Mouse (Mus musculus): ENCODE measurements around the gene Birc3. TPM values are rescaled to one million over a fixed set of nuclear protein-coding genes. Genes with fewer than 3 reads are reported as not detected.

The Birc3 gene
- polyA plus RNA-seq, 1 experiment from 2014 or later = 4.8 TPM

Other genes with a start within 250 kb of the Birc3 start
- not detected in 2 replicates for gene Mmp20, start 245.0 kb downstream of the Birc3 start, polyA plus RNA-seq (2015; fragmentation: Nextera tagmentation; extraction: Ambion mirVana)
- not detected in 2 replicates for gene Mmp7, start 181.1 kb downstream of the Birc3 start, polyA plus RNA-seq (2015; fragmentation: Nextera tagmentation; extraction: Ambion mirVana)
- 39.1 and 53.4 TPM in 2 replicates for gene Tmem123, start 109.1 kb downstream of the Birc3 start, polyA plus RNA-seq (2015; fragmentation: Nextera tagmentation; extraction: Ambion mirVana)
- gene Birc2, start 36.1 kb downstream of the Birc3 start, polyA plus RNA-seq (2015; fragmentation: Nextera tagmentation; extraction: Ambion mirVana) = 11.7 and 15.7 TPM in 2 replicates
- 3.5 and 3.7 TPM in 2 replicates for gene Yap1, start 131.4 kb upstream of the Birc3 start, polyA plus RNA-seq (2015; fragmentation: Nextera tagmentation; extraction: Ambion mirVana)
- 1.6 and 2.1 TPM in 2 replicates for gene Cfap300, start 169.6 kb upstream of the Birc3 start, polyA plus RNA-seq (2015; fragmentation: Nextera tagmentation; extraction: Ambion mirVana)

Measured in liver, embryonic 13.5 days (tissue).